Mouse (Mus musculus) erythroblast, embryonic 14.5 days (primary cell): Measurements from ENCODE around the gene Prdx3. TPM values are rescaled to one million over a fixed set of nuclear protein-coding genes. Genes with fewer than 3 reads are reported as not detected.

ENCODE experiments used
- H3K27me3 ChIP-seq: 2 replicates; pipeline ENCODE4 v1.6.1; 2012; ENCODE audit warnings: inconsistent platforms; ENCODE audit not compliant: control insufficient read depth
- H3K36me3 ChIP-seq: 2 replicates; pipeline ENCODE4 v1.6.1; 2012; ENCODE audit warnings: mild to moderate bottlenecking, inconsistent platforms; ENCODE audit not compliant: control insufficient read depth
- H3K4me1 ChIP-seq: 2 replicates; pipeline ENCODE4 v1.6.1; 2012; ENCODE audit warnings: inconsistent platforms; ENCODE audit not compliant: control insufficient read depth
- H3K4me3 ChIP-seq: replicated peaks from 2 replicates; pipeline ENCODE3; 2012; ENCODE audit warnings: moderate library complexity, mild to moderate bottlenecking, inconsistent platforms
- H3K9me3 ChIP-seq: 2 replicates; pipeline ENCODE4 v1.6.1; 2012; ENCODE audit warnings: low read length, inconsistent platforms, mixed read lengths; ENCODE audit not compliant: control insufficient read depth
- GATA1 ChIP-seq: IDR thresholded peaks from 2 replicates; pipeline ENCODE4 v1.6.1; 2012; ENCODE audit warnings: low read length, inconsistent platforms, mixed read lengths
- TAL1 ChIP-seq: IDR thresholded peaks from 3 replicates; pipeline ENCODE4 v1.6.1; 2012; ENCODE audit warnings: low read length, inconsistent platforms, mixed read lengths
- polyA plus RNA-seq: library from polyadenylated mRNA; stranded (reverse); fragments of >175 nt; gene quantifications from 2 replicates; pipeline ENCODE4 v1.2.3, GENCODE M21; 2012

The Prdx3 gene
- polyA plus RNA-seq, result 3.3 and 3.7 TPM in 2 replicates

DNA sequence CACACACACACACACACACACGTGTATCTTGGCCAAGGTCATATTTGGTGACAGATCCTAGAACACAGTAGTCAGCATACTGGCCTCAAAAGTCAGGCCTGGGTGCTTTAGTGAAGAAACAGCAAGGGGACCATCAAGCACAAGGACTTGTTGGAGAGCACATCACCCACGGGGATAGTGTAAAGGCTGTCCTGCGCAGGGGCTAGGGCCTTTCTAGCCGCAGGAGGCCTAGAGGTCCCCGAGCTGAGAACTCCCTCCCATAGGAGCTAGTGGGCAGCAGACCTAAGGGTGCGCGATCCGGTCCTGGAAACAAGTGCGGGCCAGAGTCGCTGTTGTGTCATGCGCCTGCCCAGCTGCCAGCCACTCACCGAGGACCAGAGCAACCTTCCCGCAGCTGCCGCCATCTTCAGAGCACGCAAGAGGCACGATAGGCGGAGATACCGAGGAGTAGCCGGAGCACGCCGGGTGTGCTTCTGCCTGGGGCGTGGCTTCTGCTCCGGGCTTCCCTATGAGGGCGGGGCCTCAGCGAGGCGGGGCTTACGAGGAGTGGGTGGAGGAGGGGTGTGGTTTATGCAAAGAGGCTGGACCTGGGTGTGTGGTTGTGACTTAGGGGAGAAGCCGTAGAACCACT lies at the start of gene Prdx3:
Gene Prdx3, minus strand, starts transcription at position 493 of the 631 bp plus-strand sequence.
- TF ChIP-seq TAL1 (no peak), GATA1 (peak; percentile 29; the same call in 1 of the 2 replicates)
- Histone ChIP-seq H3K4me1 (peaks cover 54% of the 10 kb centered on the region), H3K9me3 (no peaks in the 10 kb centered on the region), H3K36me3 (peaks cover 48% of the 10 kb centered on the region), H3K27me3 (no peaks in the 10 kb centered on the region), H3K4me3 (peak within 1 kb of the TSS; percentile 95)

DNA sequence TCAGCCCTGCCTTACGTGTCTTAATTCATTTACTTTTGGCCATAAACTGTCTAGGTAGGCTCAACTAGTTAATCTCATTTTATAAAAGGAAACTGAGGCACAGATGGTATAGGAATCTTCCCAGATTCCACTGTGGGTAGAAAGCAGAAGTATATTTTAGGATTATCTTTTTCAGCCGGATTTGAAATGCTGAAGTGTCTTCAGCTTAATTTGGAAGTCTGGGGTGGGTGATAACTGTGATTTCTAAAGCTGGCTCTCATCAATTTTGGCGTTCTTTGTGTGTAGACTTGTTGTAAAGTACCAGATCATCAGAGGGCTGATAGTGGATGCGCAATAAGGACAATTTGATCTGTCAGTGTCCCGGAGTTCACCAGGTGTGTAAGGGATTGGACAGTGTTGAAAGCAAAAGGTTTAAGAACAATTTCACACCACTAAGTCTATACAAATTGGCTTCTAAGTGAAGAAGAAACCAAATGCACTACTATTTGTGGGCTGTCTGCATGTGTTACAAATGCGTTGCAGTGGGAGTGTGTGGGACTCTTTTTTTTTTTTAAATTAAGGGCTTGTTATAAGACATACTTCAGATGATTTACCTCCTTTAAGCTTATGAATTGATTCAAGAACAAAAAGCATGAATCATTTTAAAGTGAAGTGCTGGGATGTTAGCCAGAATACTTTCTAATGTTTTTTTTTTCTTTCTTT lies 42.7 kb upstream of the Prdx3 start:
- no peaks in the 10 kb centered on the region for H3K9me3 ChIP-seq
- TF ChIP-seq GATA1 (no peak), TAL1 (no peak)
- H3K4me3 ChIP-seq, result no peak overlapping the region
- no peaks in the 10 kb centered on the region for H3K36me3 ChIP-seq
- H3K27me3 ChIP-seq, result no peaks in the 10 kb centered on the region
- H3K4me1 ChIP-seq, result peaks cover 5% of the 10 kb centered on the region

DNA sequence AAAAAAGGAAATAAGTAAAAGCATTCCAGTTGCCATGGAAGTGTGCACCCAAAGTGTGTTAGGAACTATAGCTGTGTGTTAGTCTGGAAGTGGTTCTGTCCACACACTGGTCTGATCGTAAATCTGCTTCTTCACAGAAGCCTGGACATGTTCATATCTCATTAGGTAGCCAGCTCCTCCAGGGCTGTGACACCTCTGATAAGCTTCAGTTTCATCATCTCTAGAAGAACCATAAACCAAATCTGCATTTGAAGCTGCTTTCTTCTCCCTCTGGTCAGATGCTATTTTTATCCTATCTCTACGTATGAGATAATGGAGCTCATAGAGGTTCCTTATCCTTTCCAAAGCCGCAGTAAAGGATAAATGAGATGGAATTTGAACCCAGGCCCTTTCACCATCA lies 41.5 kb upstream of the Prdx3 start:
- Histone ChIP-seq H3K4me1 (peaks cover 5% of the 10 kb centered on the region), H3K27me3 (no peaks in the 10 kb centered on the region), H3K4me3 (no peak overlapping the region), H3K36me3 (no peaks in the 10 kb centered on the region), H3K9me3 (no peaks in the 10 kb centered on the region)
- no peak for TF ChIP-seq TAL1
- TF ChIP-seq GATA1, result no peak

DNA sequence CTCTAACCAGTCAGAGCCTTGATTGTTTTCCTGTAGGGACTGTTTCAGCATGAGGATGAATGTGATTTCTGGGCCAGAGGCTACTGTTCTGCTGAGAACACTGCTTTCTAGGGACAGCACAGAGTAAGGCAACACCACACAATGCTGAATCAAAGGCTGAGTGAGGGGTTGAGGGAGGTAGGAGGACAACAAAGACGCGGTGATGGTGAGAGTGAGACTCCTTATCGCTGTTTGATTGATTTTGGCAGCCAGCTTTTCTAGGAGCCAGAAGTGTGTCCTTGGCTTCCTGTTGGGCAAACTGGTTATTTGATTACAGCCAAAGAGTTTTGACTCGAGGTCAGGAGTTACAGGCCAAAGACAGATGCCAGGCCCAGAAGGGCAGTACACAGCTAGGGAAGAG lies 40.9 kb upstream of the Prdx3 start:
- TF ChIP-seq TAL1, result no peak
- TF ChIP-seq GATA1, result no peak
- Histone ChIP-seq H3K4me3 (no peak overlapping the region), H3K9me3 (no peaks in the 10 kb centered on the region), H3K4me1 (peaks cover 5% of the 10 kb centered on the region), H3K27me3 (no peaks in the 10 kb centered on the region), H3K36me3 (no peaks in the 10 kb centered on the region)

DNA sequence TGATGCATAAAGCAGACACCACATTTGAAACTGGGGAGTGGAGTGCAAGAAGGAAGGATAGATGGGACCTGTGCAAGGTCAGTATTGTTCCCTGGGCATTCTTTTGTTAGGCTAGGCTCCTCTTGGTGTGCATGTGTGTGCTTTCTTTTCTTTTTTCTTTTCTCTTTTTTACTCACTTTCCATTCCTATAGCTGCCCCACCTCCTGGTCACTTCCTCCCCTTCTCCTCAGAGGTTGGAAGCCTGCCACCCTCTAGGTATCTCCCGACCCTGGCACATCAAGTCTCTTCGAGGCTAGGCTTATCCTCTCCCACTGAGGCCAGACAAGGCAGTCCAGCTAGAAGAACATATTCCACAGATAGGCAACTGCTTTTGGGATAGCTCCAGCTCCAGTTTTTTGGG lies 37.3 kb upstream of the Prdx3 start:
- no peak for TF ChIP-seq TAL1
- no peak for TF ChIP-seq GATA1
- H3K27me3 ChIP-seq, result no peaks in the 10 kb centered on the region
- no peaks in the 10 kb centered on the region for H3K9me3 ChIP-seq
- peaks cover 5% of the 10 kb centered on the region for H3K4me1 ChIP-seq
- H3K4me3 ChIP-seq, result no peak overlapping the region
- no peaks in the 10 kb centered on the region for H3K36me3 ChIP-seq

DNA sequence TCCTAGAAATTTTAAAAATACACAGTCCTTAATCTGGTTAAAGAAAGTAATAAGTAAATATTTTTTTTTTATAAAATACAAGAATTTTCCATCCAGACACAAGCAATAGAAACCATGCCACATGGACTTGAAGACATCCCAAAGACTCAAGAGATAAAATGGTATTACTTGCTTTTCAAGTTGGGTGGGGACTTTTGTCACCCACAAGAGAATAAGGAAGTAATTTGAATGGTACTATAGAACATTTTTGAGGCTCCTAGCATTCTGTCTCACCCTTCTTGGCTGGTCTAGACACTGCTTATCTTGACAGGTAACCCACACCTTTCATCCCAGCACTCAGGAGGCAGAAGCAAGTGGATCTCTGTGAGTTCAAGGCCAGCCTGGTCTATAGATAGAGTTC lies 35.9 kb upstream of the Prdx3 start:
- H3K9me3 ChIP-seq, result no peaks in the 10 kb centered on the region
- peaks cover 5% of the 10 kb centered on the region for H3K4me1 ChIP-seq
- no peak overlapping the region for H3K4me3 ChIP-seq
- no peak for TF ChIP-seq TAL1
- TF ChIP-seq GATA1, result no peak
- no peaks in the 10 kb centered on the region for H3K36me3 ChIP-seq
- H3K27me3 ChIP-seq, result no peaks in the 10 kb centered on the region

DNA sequence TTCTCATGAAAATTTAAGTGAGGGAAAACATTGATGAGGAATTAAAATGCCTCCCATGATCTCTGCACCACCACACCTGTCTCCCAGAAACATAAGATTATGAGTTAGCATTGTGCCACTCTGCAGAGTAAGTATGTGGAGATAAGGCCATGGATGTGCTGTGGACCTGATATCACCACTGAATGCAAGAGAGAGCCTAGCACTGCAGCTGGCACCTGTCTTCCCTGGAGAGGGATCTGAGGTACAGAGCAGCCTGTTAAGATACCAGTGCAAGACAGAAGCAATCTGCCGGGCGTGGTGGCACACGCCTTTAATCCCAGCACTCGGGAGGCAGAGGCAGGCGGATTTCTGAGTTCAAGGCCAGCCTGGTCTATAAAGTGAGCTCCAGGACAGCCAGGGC lies 31.1 kb upstream of the Prdx3 start:
- Histone ChIP-seq H3K36me3 (no peaks in the 10 kb centered on the region), H3K4me3 (no peak overlapping the region), H3K4me1 (peaks cover 5% of the 10 kb centered on the region), H3K27me3 (no peaks in the 10 kb centered on the region), H3K9me3 (peaks cover 4% of the 10 kb centered on the region)
- TF ChIP-seq GATA1 (no peak), TAL1 (no peak)

DNA sequence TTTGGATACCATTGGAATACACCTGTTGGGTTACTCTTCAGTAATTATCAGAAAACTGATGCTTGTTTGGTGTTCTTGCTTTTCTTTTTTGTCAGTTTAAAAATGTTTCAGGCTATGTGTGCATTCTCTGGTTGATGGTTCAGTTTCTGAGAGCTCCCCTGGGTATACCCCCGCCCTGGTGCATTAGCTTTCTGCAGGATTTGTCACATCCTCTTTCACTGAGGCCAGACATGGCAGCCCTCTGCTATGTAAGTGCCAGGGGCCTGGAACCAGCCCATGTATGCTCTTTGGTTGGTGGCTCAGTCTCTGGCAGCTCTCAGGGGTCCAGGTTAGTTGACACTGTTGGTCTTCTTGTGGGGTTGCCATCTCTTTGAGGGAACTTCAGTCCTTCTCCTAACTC lies 29.6 kb upstream of the Prdx3 start:
- Histone ChIP-seq H3K9me3 (peaks cover 4% of the 10 kb centered on the region), H3K27me3 (no peaks in the 10 kb centered on the region), H3K4me1 (peaks cover 5% of the 10 kb centered on the region), H3K4me3 (no peak overlapping the region), H3K36me3 (no peaks in the 10 kb centered on the region)
- TF ChIP-seq TAL1, result no peak
- TF ChIP-seq GATA1, result no peak

DNA sequence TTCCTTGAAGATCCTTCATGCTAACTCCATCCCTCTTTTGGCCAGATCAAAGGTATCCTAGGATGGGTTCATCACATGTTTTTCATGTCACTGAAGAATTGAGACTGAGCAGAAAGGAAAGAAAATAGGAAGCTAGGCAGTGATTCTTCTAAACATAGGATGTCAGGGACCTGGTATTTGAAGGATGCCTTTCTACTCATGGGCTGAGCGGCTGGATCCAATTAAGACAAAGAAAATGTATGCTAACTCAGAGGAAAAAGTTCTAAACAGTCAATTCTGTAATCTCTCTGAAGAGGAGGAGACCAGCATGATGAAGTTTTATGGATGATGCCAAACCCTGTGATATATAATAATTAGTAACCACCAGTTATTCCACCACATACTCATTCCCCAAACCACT lies 28.8 kb upstream of the Prdx3 start:
- no peak overlapping the region for H3K4me3 ChIP-seq
- no peaks in the 10 kb centered on the region for H3K36me3 ChIP-seq
- H3K4me1 ChIP-seq, result peaks cover 5% of the 10 kb centered on the region
- TF ChIP-seq TAL1, result no peak
- TF ChIP-seq GATA1, result no peak
- H3K27me3 ChIP-seq, result no peaks in the 10 kb centered on the region
- peaks cover 4% of the 10 kb centered on the region for H3K9me3 ChIP-seq
